Mouse (Mus musculus) kidney, postnatal 25 days (tissue): ENCODE measurements around the gene Cnst.
"Not testable (repeated sequence)": the region's sequence is repeated elsewhere in the genome, so short reads cannot be mapped to it uniquely, and the experiment has no call there.

Experiments used
- DNase-seq, 2 experiments: peaks; one replicate each; pipeline ENCODE4 v3.0.0; 2021; ENCODE audit warnings: mixed read lengths in 2 of 2

The Cnst gene

GRCm38 (mm10) chr1:179648678-179649077 is 102.5 kb downstream of the Cnst start:
- DNase-seq = not testable (repeated sequence)

DNA sequence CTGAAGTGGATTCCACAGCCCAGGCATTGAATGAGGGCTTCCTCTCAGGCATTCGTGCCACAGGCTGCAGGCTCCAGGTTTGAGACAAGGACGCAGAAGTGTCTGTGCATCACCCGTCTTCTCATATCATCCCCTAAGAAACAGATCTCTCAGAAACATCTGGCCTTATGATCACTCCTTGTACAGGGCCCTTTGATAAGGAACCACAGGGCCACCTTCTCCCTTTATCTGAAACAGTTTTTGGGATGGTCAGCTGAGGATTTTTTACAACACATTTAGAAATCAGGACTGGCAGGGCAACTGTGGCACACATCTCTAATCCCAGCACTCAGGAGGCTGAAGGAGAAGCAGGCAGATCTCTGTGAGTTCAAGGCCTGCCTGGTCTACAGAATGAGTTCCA is 103.2 kb downstream of the Cnst start:
- no peak for DNase-seq

- no peak for DNase-seq
These were observed 104.1 kb downstream of the Cnst start for GRCm38 (mm10) chr1:179650284-179650683.

DNA sequence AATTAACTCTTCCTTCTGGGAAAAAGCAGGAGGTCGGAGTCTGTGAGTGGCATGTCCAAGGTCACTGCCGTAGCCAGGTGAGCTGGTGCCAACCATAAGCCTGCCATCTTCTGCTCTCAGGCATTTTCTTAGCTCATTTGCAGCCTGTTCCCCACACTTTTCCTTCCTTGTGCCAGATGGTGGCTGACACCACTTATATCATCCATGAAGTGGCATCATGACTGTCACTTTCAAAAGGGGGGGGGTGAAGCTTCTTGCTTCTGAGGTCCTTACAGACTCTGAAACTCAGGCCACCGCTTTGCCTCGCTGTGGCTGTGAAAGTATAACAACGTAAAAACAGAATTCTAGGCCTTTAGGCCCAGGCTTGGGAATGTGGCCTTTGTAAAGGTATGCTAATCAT is 105.1 kb downstream of the Cnst start:
- no peak for DNase-seq

- DNase-seq = no peak
These were observed 116.9 kb downstream of the Cnst start for GRCm38 (mm10) chr1:179663065-179663464.

GRCm38 (mm10) chr1:179664309-179664930 is 118.2 kb downstream of the Cnst start:
- no peak for DNase-seq

- no peak for DNase-seq
These were observed 120.8 kb downstream of the Cnst start for GRCm38 (mm10) chr1:179666971-179667370.

DNA sequence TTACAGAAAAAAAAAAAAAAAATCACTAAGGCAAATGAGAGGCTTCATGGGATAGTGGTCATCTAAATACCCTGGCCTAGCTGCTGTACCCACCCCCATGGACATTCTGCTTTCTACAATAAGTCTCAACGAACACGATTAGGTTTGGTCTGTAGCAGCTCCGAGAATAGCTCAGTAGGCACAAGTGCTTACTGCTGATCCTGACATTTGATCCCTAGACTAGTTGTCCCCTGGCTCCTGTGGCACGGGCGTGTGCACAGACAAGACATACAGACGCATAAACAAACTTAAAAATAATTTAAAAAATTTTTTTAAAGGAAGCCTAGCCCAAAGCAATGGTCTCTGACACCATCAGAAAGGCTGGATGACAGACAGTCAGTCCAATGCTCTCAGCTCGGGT is 121.3 kb downstream of the Cnst start:
- no peak for DNase-seq

DNA sequence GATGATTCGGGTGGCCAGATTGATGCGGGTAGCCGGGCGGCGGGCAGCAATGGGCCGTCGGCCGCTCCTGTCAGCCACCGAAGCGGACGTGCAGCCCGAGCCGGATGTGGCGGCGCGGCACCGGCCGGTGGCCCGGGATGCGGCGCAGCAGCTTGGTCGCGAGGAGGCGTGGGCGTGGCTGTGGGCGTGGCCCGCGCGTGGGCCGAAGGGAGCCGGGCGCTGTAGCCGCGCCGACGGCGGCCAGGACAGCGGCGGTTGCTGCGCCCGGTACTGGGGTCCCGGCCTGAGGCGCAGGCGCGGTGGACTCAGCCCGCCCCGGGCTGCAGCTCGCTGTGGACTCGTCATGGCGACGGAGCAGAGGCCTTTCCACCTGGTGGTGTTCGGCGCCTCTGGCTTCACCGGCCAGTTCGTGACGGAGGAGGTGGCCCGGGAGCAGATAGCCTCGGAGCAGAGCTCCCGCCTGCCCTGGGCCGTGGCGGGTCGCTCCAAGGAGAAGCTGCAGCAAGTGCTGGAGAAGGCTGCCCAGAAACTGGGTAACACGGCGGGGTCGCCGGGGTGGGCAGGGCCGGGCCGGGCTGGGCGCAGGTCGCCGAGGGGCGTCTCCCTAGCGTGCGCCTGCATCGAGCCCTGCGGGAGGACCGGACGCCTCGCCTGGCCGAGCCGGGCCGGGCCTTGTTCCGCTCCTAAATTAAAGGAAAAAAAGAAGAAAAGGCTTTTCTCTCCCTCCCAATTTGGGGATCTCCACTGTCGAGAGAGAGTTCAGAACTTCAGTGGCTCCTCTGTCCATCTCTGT is 122.0 kb downstream of the Cnst start, which contains the start of gene Sccpdh:
Sccpdh (plus strand) TSS at position 198 of the 793 bp plus-strand sequence.
- DNase-seq = peak; percentile 89 to 94

DNA sequence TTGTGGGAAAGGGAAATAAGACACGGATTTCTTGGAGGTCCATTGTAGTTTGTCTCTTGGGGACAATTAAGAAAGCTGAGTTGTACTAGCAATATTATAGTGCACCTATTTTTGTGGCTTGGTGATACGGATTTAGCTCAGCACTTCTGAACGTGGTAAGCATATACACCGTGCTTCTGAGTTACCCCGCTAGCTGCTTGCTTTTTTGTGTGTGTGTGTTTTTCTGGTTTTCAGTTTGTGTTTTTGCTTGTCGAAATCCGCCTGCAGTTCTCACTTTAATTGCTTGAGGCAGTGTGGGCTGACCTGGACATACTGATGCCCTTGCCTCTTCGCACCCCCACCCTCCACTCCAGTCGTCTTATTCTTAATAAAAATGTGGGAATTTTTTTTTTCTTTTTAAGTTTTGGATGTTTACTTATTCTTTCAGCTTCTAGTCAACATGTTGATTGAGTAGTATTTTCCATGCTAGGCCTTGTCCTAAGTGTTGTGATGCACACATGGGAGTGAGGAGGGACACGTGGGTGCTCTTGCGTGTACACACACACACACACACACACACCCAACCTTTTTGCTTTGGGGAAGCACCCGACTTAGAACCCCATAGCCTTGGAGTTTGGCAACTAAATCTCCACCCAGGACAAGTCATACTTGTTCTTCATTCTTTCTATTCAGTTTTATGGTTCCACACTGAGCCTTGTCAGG is 122.8 kb downstream of the Cnst start:
- DNase-seq = no peak

GRCm38 (mm10) chr1:179674355-179674754 is 128.2 kb downstream of the Cnst start:
- DNase-seq = no peak

DNA sequence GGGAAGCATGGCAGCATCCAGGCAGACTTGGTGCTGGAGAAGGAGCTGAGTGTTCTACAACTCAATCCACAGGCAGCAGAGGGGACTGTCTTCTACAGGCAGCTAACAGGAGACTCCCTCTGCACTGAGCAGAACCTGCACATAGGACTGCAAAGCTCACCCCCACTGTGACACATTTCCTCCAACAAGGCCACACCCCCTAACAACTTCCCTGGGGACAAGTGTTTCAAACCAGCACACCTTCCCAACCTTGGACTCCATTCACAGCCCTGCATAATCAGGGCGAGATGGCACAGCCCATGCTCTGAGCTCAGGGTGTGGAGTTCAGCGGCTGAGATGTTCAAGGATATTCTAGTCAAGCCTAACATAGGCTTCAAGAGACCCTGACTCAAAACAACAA is 130.9 kb downstream of the Cnst start:
- DNase-seq = no peak
